Mouse (Mus musculus) frontal cortex, postnatal 25 days (tissue): ENCODE results near the gene Git2.

Experiments
- DNase-seq, 2 experiments: peaks; one replicate each; pipeline ENCODE4 v3.0.0; 2022; ENCODE audit warnings: low spot score in 2 of 2

Gene Git2

GRCm38 (mm10) chr5:114764812-114765735 is 10.2 kb downstream of the Git2 start:
- no peak for DNase-seq

DNA sequence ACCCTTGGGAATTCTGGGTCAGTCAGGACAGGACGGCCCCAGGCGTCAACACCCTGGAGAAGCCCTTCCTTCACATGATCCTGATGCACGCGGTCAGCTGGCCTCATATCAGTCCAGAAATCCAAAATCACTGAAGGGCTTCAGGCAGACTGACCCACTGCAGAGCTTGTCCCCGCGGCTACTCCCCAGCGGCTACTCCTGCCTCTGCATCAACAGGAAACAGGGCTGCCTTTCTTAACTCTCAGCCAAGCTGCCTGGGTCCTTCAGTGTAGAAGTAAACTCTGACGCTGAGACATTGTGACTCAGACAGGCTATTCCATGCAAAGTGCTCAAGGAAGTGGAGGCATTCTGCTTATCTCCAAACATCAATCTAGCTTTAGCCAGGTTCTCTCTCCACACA is 13.3 kb downstream of the Git2 start:
- DNase-seq, result no peak

DNA sequence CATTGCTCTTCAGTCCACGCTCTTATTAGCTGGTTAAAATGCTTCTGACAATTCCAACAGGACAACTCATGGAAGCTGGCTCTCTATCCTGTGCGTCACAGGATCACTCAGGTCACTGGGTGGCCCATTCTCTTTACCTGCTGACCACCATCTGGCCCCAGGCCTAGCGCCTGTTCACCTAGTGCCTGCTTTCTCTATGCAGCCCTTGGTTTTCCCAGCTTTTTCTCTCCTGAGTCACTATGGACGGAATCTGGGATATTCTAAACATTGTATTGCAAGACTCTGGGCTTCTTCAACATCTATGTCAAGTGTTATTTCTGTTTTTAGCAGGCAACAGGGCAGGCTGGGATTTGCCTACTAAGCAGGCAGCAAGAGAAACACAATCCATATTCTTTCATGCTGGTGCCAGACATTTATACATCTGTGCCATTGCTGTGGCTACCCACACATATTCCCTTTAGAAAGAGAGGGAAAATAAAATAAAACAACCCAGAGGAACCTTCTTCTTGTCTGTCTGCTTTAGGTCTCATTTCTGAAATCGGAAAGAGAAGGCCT is 15.7 kb downstream of the Git2 start:
- no peak for DNase-seq

GRCm38 (mm10) chr5:114753384-114753783 is 21.9 kb downstream of the Git2 start:
- DNase-seq, result no peak

- DNase-seq, result no peak
Observed at GRCm38 (mm10) chr5:114752397-114752796, 22.9 kb downstream of the Git2 start.

DNA sequence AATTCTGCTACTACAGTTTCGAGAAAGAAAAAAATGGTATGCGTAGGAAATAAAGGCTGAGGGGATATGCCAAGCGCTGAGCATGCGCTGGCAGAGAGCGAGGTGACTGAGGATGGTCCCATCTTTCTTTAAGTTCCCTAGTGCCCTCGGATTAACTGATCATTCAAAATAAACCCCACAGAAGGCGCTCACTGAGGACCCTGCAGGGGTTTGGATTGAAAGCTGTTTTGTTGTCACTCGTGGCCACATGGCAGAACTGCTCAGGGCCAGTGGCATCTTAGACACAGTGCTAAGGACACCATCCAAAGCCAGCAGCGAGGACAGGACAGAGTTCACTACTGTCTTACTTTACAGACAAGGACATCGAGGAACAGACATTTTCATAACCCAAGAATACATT is 25.0 kb downstream of the Git2 start:
- DNase-seq, result no peak

GRCm38 (mm10) chr5:114747521-114747920 is 27.8 kb downstream of the Git2 start:
- no peak for DNase-seq

DNA sequence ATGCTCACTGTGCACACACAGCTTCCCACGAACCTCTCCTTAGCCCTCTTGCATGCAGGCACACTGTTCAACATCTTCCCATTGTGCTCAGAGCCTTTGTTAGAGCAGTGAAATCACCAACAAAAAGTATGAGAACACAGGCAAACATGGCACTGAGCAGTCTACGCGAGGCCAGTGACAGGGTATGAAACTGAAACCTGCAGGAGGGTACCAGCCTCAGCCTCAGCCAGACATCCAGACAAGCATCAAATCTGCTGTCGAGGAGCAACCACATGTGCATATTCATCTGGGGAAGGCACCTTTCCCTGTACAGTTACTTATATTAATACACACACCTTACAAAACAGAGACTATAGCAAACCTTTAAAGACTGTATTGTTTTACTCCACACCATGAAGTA is 28.4 kb downstream of the Git2 start:
- DNase-seq, result no peak

GRCm38 (mm10) chr5:114745581-114745980 is 29.7 kb downstream of the Git2 start:
- DNase-seq, result no peak

DNA sequence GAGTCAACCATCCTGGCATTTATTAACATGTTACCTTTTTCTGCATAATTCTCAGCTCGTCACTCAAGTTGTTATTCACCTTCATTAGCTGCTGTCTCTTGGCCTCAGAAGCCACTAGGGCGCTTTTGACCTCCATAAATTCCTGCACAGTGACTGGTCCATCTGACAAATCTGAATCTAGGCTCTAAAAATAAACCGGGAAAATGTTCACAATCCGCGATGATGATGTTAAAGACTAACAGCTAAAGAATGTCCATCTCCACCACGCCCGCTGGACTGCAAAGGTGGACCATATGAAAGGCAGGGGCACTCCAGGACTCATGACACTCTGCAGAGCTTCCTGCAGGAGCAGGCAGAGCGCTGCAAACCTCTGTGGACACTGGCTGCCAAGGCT is 31.6 kb downstream of the Git2 start:
- DNase-seq, result no peak

DNA sequence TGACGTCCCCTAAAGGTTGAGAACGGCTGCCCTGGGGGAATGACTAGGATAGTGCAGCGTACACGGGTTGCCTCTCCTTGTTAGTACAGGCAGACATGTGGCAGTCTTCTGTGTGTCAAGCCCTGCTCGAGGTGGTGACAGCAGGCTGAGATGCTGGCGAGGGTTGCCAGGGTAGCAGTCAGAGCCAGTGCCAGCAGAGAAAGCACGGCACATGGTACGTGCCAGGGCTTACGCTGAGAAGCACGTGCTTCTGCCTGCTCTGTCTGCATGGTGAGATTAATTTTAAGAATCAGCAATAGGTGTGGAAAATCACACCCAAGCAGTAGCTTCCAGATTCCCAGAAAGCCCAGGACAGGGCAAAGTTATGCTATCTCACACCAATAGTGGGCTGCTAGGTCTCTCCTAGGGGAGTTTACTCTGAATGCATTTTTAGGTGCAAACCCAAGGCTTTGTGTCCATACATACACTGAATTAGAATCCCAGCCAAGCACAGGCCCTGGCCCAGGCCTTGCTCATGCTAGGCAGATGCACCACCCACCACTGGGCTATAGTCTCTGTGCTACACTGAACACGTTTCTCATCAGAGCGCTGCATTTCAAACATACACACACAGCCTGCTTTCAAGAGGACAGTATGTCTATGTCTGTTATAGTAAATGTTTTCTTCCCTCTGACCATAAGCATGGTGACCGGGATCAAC is 32.2 kb downstream of the Git2 start:
- DNase-seq, result no peak

DNA sequence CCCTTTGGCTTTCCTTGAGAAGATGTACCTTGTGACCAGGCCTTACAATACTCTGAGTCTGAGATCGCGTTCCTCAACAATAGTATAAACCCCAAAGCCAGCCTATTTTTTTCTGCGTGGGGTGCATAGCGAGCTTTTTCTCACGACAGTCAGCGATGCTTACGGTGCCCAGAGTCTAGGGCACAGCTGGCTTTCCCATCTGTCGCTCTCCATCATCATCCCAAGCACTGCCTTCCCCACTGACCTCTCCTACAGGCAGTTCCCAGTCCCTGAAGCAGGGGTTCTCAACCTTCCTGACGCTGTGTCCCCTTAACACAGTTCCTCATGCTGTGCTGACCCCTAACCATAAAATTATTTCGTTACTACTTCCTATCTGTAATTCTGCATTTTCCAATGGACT is 32.7 kb downstream of the Git2 start:
- DNase-seq, result no peak

DNA sequence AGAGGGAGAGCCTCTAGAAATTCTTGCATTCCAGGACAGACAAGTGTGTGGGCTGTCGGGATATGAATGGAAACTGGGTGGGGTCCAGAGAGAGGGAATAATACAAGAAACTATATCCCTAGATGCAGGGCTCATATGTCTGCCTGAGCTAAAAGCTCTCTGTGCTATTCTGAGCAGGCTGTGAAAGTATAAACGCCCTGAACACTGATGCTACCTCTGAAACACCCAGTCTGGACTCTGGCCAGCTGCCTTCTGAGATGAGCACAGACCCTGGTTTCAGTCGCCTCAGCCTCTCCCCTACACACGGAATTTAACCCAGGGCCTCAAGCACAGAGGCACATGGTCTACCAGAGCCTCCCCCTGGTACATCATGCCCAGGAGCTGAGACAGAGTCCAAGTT is 34.7 kb downstream of the Git2 start:
- DNase-seq, result no peak

- no peak for DNase-seq
Observed at GRCm38 (mm10) chr5:114738707-114739241, 36.5 kb downstream of the Git2 start.

GRCm38 (mm10) chr5:114737090-114737887 is 38.0 kb downstream of the Git2 start:
- DNase-seq, result no peak

GRCm38 (mm10) chr5:114733606-114734005 is 41.7 kb downstream of the Git2 start:
- DNase-seq, result no peak

DNA sequence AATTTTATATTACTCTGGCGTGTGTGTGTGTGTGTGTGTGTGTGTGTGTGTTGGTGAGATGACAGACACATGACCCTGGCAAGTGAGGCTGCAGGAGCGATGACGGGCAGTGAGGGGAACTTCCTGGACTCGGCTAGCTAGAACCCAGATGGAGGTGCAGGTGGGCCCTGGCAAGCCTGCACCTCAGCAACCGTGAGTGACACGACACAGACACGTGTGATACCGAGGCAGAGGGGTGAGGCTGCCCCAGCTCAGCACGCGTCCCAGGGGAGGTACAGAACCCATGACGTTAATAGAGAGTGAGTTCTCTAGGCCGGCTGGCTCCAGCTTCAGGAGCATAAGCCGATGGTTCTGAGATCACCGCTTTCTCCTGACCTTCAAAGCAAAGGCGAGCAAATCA is 43.3 kb downstream of the Git2 start:
- DNase-seq, result no peak

DNA sequence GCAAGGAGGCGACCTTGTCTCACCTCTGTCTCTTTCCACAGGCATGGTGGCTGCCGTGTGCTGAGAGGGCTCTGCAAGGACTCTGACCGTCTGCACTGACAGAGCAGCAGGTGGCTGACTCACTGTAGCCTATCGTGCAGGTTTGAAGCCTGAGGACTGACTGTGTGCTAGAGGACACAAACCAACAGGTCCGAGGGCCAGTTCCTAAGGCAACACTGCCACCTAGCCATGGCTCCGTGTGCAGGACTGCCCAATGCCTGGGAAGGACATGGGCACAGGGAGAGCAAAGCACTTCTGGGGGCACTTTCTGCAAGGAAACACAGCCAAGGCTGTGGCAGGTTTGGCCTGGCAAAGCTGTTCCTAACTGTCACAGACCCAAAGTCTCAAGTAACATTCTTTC is 43.8 kb downstream of the Git2 start:
- DNase-seq, result no peak

DNA sequence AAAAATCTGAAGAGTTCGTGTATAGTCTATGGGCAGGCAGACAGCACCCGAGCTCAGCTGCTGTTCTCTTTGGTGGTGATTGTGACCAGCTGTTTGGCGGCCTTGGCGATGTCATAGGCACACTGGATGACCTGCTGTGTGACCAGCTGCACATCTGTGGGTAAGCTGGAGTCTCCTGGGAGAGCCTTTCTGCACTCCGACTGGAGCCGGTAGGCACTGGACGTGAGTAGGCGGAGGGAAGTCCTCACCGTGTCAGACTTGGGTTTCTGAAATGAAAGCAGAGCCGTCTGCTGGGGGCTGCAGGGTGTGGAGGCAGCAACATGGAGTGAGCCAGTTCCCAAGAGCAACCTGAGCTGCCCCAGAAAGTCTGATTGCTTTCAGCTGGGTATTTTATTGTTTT is 45.2 kb downstream of the Git2 start:
- DNase-seq, result no peak

DNA sequence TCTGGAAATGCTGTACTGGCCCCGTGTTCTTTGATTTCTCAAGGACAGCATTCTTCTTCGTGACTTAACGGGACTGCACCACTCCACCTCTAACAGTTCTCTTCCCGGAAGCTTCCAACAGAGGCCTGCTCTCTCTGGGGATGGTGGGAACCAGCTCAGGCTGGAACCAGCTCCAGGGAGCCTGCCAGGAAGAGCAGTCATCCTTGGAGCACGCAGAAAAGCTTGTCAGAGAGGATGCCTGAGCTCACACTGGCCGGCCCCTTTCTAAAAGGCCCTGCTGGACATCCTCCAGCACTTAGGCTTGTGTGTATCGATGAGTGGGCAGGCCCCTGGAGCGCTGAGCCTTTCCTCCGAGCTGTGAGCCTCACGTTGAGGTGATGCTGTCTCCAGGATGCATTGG is 47.2 kb downstream of the Git2 start:
- DNase-seq, result no peak

- DNase-seq, result no peak
Observed at GRCm38 (mm10) chr5:114722846-114723245, 52.5 kb downstream of the Git2 start.

- no peak for DNase-seq
Observed at GRCm38 (mm10) chr5:114721969-114722368, 53.3 kb downstream of the Git2 start.
